Mouse (Mus musculus): ENCODE data around the gene 5730596B20Rik. TPM values are rescaled to one million over a fixed set of nuclear protein-coding genes. Genes with fewer than 3 reads are reported as not detected.
A peak's percentile ranks its signal among the peaks of the same experiment; 100 is the strongest.

5730596B20Rik gene
- polyA plus RNA-seq, 1 experiment from 2014 or later = 0.15 TPM

MicroRNAs encoded within 50 kb of the gene (microRNA counts, 519-probe panel; counts per million panel counts)
- not detected for microRNA mmu-miR-196b

Small RNAs within 50 kb of the gene (microRNA-seq; reads per million reads assigned to microRNA genes)
- gene Mir196b = 295 reads per million, percentile 66 among the genes with 10 or more reads in this experiment

Other genes starting within 250 kb of the 5730596B20Rik start
- 12.2 and 13.9 TPM in 2 replicates for gene Skap2, start 164.9 kb upstream of the 5730596B20Rik start, polyA plus RNA-seq (2016; fragmentation: Nextera tagmentation; extraction: Ambion mirVana)
- gene Hoxa1, start 19.2 kb upstream of the 5730596B20Rik start, polyA plus RNA-seq (2016; fragmentation: Nextera tagmentation; extraction: Ambion mirVana) = 0.89 and 1.3 TPM in 2 replicates
- 0.98 and 1.2 TPM in 2 replicates for gene Hoxa2, start 12.7 kb upstream of the 5730596B20Rik start, polyA plus RNA-seq (2016; fragmentation: Nextera tagmentation; extraction: Ambion mirVana)
- gene Hoxa4, start 14.3 kb downstream of the 5730596B20Rik start, polyA plus RNA-seq (2016; fragmentation: Nextera tagmentation; extraction: Ambion mirVana) = 0.38 and 0.39 TPM in 2 replicates
- gene Hoxa5, start 27.1 kb downstream of the 5730596B20Rik start, polyA plus RNA-seq (2016; fragmentation: Nextera tagmentation; extraction: Ambion mirVana) = 0.96 and 1.7 TPM in 2 replicates
- gene Hoxa6, start 31.2 kb downstream of the 5730596B20Rik start, polyA plus RNA-seq (2016; fragmentation: Nextera tagmentation; extraction: Ambion mirVana) = not detected in 2 replicates
- 0.72 and 0.80 TPM in 2 replicates for gene Hoxa3, start 35.8 kb downstream of the 5730596B20Rik start, polyA plus RNA-seq (2016; fragmentation: Nextera tagmentation; extraction: Ambion mirVana)
- gene Gm28308, start 35.8 kb downstream of the 5730596B20Rik start, polyA plus RNA-seq (2016; fragmentation: Nextera tagmentation; extraction: Ambion mirVana) = not detected in 2 replicates
- gene Hoxa7, start 44.4 kb downstream of the 5730596B20Rik start, polyA plus RNA-seq (2016; fragmentation: Nextera tagmentation; extraction: Ambion mirVana) = 0.44 TPM in 1 of 2 replicates, not detected in the other
- 0.48 and 0.54 TPM in 2 replicates for gene Hoxa9, start 53.6 kb downstream of the 5730596B20Rik start, polyA plus RNA-seq (2016; fragmentation: Nextera tagmentation; extraction: Ambion mirVana)
- 0.31 and 0.60 TPM in 2 replicates for gene Hoxa10, start 63.4 kb downstream of the 5730596B20Rik start, polyA plus RNA-seq (2016; fragmentation: Nextera tagmentation; extraction: Ambion mirVana)
- 0.09 TPM in 1 of 2 replicates, not detected in the other for gene Hoxa11, start 68.3 kb downstream of the 5730596B20Rik start, polyA plus RNA-seq (2016; fragmentation: Nextera tagmentation; extraction: Ambion mirVana)
- 0.10 TPM in 1 of 2 replicates, not detected in the other for gene Hoxa13, start 83.4 kb downstream of the 5730596B20Rik start, polyA plus RNA-seq (2016; fragmentation: Nextera tagmentation; extraction: Ambion mirVana)
- not detected in 2 replicates for gene Evx1, start 136.0 kb downstream of the 5730596B20Rik start, polyA plus RNA-seq (2016; fragmentation: Nextera tagmentation; extraction: Ambion mirVana)